Mouse (Mus musculus) thymus, adult 2 months (tissue): ENCODE data around the gene Fkbp14.

Source experiments
- CTCF ChIP-seq: fragments of 200-500 bp; IDR thresholded peaks from 2 replicates; pipeline ENCODE4 v1.5.1; 2012; ENCODE audit warnings: mild to moderate bottlenecking, control low read depth, low read length, moderate library complexity, borderline replicate concordance; ENCODE audit not compliant: control insufficient read depth, poor library complexity, insufficient read depth; ENCODE audit errors: extremely low read depth
- POLR2A ChIP-seq: fragments of 200-500 bp; IDR thresholded peaks from 2 replicates; pipeline ENCODE4 v1.6.1; 2012; ENCODE audit warnings: mild to moderate bottlenecking, low read length, control low read depth, moderate library complexity; ENCODE audit not compliant: control insufficient read depth, poor library complexity, insufficient read depth; ENCODE audit errors: extremely low read depth

DNA sequence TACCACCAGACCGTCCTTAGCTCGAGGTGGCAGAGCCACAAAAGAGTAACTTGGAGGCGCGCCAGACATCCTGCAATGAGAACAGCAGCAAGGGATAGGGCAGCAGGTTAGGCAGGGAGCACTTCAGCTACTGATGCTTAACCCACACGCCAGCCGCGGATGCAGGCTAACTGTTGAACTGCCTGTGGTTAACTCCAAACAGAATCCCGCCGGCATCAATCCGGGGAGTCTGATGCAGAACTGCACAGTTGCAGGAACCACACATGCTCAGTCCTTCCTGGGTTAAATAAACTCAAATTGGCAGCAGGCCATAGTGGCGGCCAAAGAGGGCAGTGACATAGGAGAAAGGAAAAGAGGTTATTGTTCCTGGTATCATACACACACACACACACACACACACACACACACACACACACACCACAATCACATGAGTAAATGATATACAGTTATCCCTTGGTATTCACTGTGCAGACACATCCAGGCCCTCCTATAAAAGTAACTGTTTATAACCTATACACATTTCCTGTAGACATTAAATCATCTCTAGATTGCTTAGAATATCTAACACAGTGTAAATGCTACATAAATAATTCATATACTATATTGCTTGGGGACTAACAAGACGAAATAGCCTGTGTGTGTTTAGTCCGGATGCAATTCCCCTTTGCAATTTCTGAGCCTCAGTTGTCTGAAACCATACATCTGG lies 48.6 kb downstream of the Fkbp14 start:
- TF ChIP-seq CTCF (no peak), POLR2A (no peak)
